Mouse (Mus musculus) midbrain, embryonic 11.5 days (tissue): ENCODE data around the gene Scgb1a1. TPM values are rescaled to one million over a fixed set of nuclear protein-coding genes. Genes with fewer than 3 reads are reported as not detected.
"Not testable (repeated sequence)": the region's sequence is repeated elsewhere in the genome, so short reads cannot be mapped to it uniquely, and the experiment has no call there.

ENCODE experiments used
- ATAC-seq: fragments of 200-750 bp; cut with Nextera tagmentation; 2 replicates; pipeline ENCODE4 v1.8.0; 2017; ENCODE audit warnings: moderate TSS enrichment, moderate library complexity; ENCODE audit not compliant: low FRiP score
- DNase-seq: peaks from one replicate; pipeline ENCODE4 v3.0.0; 2015; ENCODE audit warnings: low spot score; ENCODE audit errors: missing footprints
- H3K27ac ChIP-seq: fragments of 300-500 bp; sonication (generic); 2 replicates; pipeline ENCODE4 v1.5.1; 2014; ENCODE audit warnings: low read depth, low read length
- H3K27me3 ChIP-seq: fragments of 300-500 bp; sonication (generic); 2 replicates; pipeline ENCODE4 v1.6.1; 2014; ENCODE audit warnings: mild to moderate bottlenecking, low read length, moderate library complexity, mixed read lengths; ENCODE audit not compliant: control insufficient read depth, insufficient read depth
- H3K36me3 ChIP-seq: fragments of 300-500 bp; sonication (generic); 2 replicates; pipeline ENCODE4 v1.6.1; 2014; ENCODE audit warnings: mild to moderate bottlenecking, low read length, moderate library complexity, mixed read lengths; ENCODE audit not compliant: control insufficient read depth, insufficient read depth
- H3K4me1 ChIP-seq: fragments of 300-500 bp; sonication (generic); 2 replicates; pipeline ENCODE4 v1.6.1; 2014; ENCODE audit warnings: low read length; ENCODE audit not compliant: control insufficient read depth, insufficient read depth
- H3K4me2 ChIP-seq: fragments of 300-500 bp; sonication (generic); 2 replicates; pipeline ENCODE4 v1.6.1; 2014; ENCODE audit warnings: mild to moderate bottlenecking, moderate library complexity
- H3K4me3 ChIP-seq: fragments of 300-500 bp; sonication (generic); 2 replicates; pipeline ENCODE4 v1.5.1; 2014; ENCODE audit warnings: low read depth, low read length
- H3K9ac ChIP-seq: fragments of 300-500 bp; sonication (generic); 2 replicates; pipeline ENCODE4 v1.6.1; 2014; ENCODE audit warnings: low read length
- H3K9me3 ChIP-seq: fragments of 300-500 bp; sonication (generic); 2 replicates; pipeline ENCODE4 v1.6.1; 2016; ENCODE audit warnings: low read length; ENCODE audit not compliant: control insufficient read depth
- WGBS: fragments of 180-500 bp; shearing (Covaris S2); extraction: QIAGEN DNeasy Blood & Tissue Kit; methylation state at CpG from one replicate; pipeline ENCODE4 v1.1.7; 2014; 5-methylcytosine and 5-hydroxymethylcytosine counted together
- polyA plus RNA-seq: library from polyadenylated mRNA; unstranded; fragments of >200 nt; fragmentation: Nextera tagmentation; extraction: Ambion mirVana; gene quantifications from 2 replicates; pipeline ENCODE4 v1.2.1, GENCODE M21; 2014

Gene Scgb1a1
- polyA plus RNA-seq: not detected in 2 replicates

DNA sequence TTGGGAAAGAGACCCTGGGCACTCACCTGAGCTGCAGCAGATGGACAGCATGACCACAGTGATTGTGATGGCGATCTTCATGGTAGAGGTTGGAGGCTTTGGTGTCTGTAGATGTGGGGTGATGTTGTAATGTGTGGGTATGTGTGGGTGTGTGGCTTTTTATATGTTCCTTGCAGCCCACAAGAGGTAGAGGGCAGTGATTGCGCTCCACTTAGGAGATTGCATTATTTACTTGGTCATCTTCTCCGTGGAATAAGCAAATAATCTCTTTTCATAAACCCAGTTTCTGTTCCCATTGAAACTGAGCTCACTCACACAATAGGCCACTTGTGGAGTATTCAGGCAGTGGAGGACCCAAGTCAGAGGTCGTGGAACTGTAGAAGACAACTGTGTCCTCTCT is at the start of gene Scgb1a1:
Gene Scgb1a1 (minus strand): TSS at position 138 of the 400 bp plus-strand sequence.
- 83% methylated on average over 4 of the region's 4 CpGs for WGBS
- no peak within 1 kb of the TSS for H3K4me3 ChIP-seq
- DNase-seq (no peak), ATAC-seq (no peak)
- H3K9ac ChIP-seq: no peak within 1 kb of the TSS
- no peaks in the 10 kb centered on the region for H3K36me3 ChIP-seq
- no peaks in the 10 kb centered on the region; the same call in 1 of the 2 replicates for H3K9me3 ChIP-seq
- no peaks in the 10 kb centered on the region for H3K4me1 ChIP-seq
- H3K27me3 ChIP-seq: no peaks in the 10 kb centered on the region
- no peak within 1 kb of the TSS for H3K27ac ChIP-seq
- H3K4me2 ChIP-seq: no peak within 1 kb of the TSS

DNA sequence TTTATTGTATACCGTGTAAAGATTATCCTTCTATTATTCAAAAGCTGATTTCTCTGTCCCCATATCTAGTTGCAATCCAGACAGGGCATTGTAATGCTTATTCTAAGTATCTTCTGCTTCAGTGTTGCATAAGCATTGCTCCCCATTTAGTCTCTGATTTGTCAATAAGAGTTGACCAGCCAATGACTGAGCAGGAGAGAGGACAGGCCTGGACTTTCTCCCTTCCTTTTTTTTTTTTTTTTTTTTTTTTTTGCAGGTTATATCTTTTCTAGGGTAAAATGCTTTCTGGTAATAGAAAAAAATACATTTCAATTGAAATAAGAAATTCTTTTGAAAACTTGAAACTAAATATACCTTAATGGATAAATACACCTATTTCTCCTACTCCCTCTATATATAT is 49.4 kb upstream of the Scgb1a1 start:
- H3K4me1 ChIP-seq: no peaks in the 10 kb centered on the region; the same call in 1 of the 2 replicates
- H3K4me2 ChIP-seq: no peak overlapping the region
- ATAC-seq (no peak), DNase-seq (no peak)
- no peak overlapping the region for H3K27ac ChIP-seq
- H3K9me3 ChIP-seq: no peaks in the 10 kb centered on the region
- no peaks in the 10 kb centered on the region for H3K36me3 ChIP-seq
- no peaks in the 10 kb centered on the region for H3K27me3 ChIP-seq
- no peak overlapping the region for H3K4me3 ChIP-seq
- H3K9ac ChIP-seq: no peak overlapping the region
- 87% methylated on average over 1 of the region's 1 CpGs for WGBS

DNA sequence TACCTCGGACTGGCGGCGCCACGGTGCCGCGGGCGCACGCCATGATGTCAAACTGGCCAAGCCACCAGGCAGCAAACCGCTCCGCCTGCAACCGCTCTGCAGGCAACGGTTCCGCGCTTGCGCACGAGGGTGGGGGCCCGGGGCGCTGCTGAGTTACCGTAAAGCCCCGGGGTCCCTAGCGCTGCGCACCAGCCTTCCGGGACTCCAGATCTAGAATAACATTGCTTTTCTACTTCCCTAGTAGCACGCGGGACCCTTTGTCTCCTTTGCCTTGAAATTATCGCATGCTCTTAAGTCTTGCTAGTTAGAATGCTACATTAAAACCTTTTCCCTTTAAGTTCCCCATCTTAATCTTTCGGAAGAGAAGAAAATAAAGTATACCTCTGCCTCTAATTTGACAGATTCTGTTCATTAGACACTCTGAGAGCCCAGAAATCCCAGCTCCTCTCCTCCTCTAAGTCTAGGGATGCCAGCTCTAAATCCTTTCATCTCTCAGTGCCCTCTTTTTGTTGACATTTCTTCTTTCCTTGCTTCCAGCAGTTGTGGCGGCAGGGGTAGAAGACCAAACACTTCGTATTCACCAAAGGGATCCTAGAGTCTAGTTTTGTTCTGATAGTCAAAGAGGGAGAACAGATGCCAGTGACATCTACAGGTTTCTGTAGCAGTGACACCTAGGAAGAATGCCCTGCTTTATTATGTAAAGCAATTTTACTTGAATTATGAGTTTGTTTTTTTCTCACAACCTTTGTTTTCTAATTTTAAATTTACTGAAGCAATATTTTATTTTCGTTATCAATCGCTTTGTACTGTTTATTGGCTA is 48.0 kb upstream of the Scgb1a1 start, which contains the start of gene Asrgl1:
Gene Asrgl1 (minus strand): TSS at position 125 of the 820 bp plus-strand sequence.
- no peaks in the 10 kb centered on the region for H3K27me3 ChIP-seq
- no peak within 1 kb of the TSS for H3K27ac ChIP-seq
- whole genome bisulfite sequencing: 11% methylated on average over 31 of the region's 31 CpGs

DNA sequence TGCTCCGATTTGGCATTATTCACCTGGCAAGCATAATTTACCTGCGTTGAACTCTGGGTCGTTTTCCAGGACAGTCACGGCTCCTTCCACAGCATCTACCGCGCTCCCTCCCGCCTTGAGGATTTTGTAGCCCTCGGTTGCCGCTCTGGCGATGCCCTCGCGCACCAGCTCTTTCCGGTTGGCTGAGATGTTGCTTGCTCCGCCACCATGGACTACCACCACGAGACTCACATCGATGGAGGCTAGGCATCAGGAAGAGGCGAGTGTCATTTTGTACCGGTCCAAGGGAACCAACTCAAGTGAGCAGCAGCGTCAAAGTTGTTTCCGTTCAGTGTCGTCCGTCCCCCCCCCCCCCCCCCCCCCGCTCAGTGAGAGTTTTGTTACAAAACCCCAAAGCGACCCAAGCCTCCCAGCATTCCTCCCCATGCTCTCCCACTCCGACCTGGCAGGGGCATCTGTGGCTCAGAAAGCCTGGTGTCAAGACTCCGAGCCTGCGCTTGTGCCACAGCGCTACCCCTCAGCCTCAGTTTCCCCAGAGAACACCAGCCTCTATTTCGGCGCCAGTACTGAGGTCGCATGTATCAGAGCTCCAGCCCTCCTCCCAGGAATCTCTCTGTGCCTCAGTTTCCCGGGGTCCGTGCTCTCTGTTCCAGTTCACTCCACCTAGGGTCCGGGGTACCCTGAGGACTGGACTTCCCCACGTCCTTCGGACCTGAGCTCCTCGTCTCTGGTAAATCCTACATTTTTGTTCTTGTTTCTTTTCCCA is 47.2 kb upstream of the Scgb1a1 start:
- no peak overlapping the region for H3K27ac ChIP-seq
- peak; percentile 88 for DNase-seq
- 2% methylated on average over 35 of the region's 37 CpGs for WGBS

More for the DNA sequence above, 48.0 kb upstream of the Scgb1a1 start, which contains the start of gene Asrgl1:
- H3K9ac ChIP-seq: peak within 1 kb of the TSS; percentile 78
- H3K36me3 ChIP-seq: no peaks in the 10 kb centered on the region
- peak within 1 kb of the TSS; percentile 69 for H3K4me3 ChIP-seq
- H3K4me2 ChIP-seq: peak within 1 kb of the TSS; percentile 97
- ATAC-seq (peak; percentile 97), DNase-seq (peak; percentile 98)
- H3K9me3 ChIP-seq: no peaks in the 10 kb centered on the region
- no peaks in the 10 kb centered on the region; the same call in 1 of the 2 replicates for H3K4me1 ChIP-seq

DNA sequence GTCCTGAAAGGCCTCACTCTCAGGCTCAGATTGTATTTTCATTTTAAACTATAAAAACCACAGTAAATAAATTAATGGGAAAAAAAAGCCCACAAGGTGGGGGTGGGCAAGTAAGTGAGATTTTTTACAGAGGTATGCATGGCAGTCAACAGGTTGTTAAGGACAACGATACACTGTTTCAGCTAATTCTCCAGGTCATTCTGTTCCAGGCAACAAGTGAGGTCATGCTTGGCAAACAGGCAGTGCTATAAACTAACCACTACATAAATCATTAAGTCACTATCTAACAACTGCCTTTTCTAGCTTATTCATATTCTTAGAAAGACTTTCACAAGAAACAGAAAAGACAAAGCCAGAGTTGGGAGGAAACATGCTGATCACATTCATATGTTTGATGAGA is 42.2 kb upstream of the Scgb1a1 start:
- ATAC-seq (no peak), DNase-seq (no peak)
- Histone ChIP-seq H3K27ac (no peak overlapping the region), H3K36me3 (no peaks in the 10 kb centered on the region), H3K4me3 (no peak overlapping the region), H3K4me1 (no peaks in the 10 kb centered on the region; the same call in 1 of the 2 replicates), H3K27me3 (no peaks in the 10 kb centered on the region), H3K9me3 (no peaks in the 10 kb centered on the region), H3K9ac (no peak overlapping the region), H3K4me2 (no peak overlapping the region)
- WGBS: 85% methylated on average over 1 of the region's 1 CpGs

More for the DNA sequence above, 47.2 kb upstream of the Scgb1a1 start:
- peak overlapping the region; percentile 69 for H3K4me3 ChIP-seq
- H3K27me3 ChIP-seq: no peaks in the 10 kb centered on the region
- H3K36me3 ChIP-seq: no peaks in the 10 kb centered on the region
- peak; percentile 88 for ATAC-seq
- H3K9ac ChIP-seq: peak overlapping the region; percentile 78
- H3K4me1 ChIP-seq: no peaks in the 10 kb centered on the region; the same call in 1 of the 2 replicates
- H3K9me3 ChIP-seq: no peaks in the 10 kb centered on the region
- peak overlapping the region; percentile 97 for H3K4me2 ChIP-seq

DNA sequence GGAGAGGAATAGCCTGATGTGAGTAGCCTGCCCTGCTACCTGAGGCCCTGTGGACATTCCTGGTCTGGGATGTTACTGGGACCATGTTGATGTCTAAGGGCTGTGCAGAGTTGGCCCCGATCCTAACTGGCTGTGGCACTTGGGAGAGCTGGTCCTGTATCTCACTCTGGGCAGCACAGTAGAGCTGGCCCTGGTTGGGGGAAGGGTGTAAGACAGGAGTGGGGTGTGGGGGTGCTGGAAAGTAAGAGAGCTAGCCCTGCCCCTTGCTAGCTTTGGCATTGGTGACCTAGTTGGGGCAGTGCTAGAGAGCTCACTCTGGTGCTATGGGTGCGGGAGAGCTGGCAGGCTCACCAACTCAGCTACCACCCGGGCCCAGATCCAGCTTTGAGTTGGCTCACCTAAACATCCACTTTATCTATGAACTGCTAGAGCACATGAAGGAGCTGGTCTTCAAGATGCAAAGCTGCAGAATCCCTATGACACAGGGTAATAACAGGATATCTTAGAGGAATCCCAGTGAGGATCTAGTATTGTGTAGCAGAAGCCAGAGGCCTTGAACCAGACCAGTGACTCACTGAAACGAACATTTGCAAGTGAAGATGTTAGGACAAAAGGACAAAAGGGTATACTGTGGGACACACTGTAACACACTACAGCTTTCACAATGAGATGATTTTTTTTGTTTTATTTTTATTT is 40.9 kb upstream of the Scgb1a1 start:
- no peaks in the 10 kb centered on the region for H3K4me1 ChIP-seq
- DNase-seq (no peak), ATAC-seq (no peak)
- H3K27ac ChIP-seq: no peak overlapping the region
- H3K9me3 ChIP-seq: no peaks in the 10 kb centered on the region
- H3K4me3 ChIP-seq: no peak overlapping the region
- H3K27me3 ChIP-seq: no peaks in the 10 kb centered on the region
- H3K9ac ChIP-seq: no peak overlapping the region
- no peak overlapping the region for H3K4me2 ChIP-seq
- no peaks in the 10 kb centered on the region for H3K36me3 ChIP-seq
- 94% methylated on average over 4 of the region's 4 CpGs for WGBS

DNA sequence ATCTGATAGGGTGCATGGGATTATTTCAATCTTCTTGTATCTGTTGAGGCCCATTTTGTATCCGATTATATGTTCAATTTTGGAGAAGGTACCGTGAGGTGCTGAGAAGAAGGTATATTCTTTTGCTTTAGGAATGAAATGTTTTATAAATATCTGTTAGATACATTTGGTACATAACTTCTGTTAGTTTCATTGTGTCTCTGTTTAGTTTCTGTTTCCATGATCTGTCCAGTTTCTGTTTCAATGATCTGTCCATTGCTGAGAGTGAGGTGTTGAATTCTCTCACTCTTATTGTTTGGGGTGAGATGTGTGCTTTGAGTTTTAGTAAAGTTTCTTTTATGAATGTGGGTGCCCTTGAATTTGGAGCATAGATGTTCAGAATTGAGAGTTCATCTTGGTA is 36.2 kb upstream of the Scgb1a1 start:
- 93% methylated on average over 2 of the region's 2 CpGs for WGBS
- H3K9me3 ChIP-seq, ATAC-seq, H3K27ac ChIP-seq, H3K9ac ChIP-seq, DNase-seq, H3K4me2 ChIP-seq, H3K4me1 ChIP-seq, H3K27me3 ChIP-seq, H3K4me3 ChIP-seq, H3K36me3 ChIP-seq: not testable (repeated sequence)

DNA sequence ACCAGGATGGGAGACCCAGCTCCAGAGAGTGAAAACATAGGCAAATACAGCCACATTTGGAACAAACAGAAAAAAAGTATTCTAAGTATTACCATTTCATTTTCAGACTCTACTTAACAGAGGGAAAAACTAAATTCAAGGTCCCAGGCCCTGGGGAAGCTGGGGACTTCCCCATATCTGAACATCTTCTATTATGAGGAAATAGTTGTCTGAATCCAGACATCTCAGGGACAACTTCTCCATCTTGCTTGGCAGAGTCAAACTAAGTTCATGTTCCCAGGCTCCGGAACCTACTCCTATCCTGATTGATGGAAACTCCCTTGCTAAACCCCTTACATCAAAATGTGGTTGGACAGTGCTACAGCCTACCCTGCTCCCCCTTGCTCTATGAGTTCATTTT is 34.6 kb upstream of the Scgb1a1 start:
- Histone ChIP-seq H3K36me3 (no peaks in the 10 kb centered on the region), H3K27me3 (no peaks in the 10 kb centered on the region), H3K4me3 (no peak overlapping the region), H3K4me1 (no peaks in the 10 kb centered on the region), H3K4me2 (no peak overlapping the region), H3K9me3 (no peaks in the 10 kb centered on the region), H3K9ac (no peak overlapping the region), H3K27ac (no peak overlapping the region)
- WGBS: 90% methylated on average over 1 of the region's 1 CpGs
- ATAC-seq: no peak
- DNase-seq: no peak
